Comparison of ENCODE assay signal across 8 mouse cellular contexts in the genomic region with DNA sequence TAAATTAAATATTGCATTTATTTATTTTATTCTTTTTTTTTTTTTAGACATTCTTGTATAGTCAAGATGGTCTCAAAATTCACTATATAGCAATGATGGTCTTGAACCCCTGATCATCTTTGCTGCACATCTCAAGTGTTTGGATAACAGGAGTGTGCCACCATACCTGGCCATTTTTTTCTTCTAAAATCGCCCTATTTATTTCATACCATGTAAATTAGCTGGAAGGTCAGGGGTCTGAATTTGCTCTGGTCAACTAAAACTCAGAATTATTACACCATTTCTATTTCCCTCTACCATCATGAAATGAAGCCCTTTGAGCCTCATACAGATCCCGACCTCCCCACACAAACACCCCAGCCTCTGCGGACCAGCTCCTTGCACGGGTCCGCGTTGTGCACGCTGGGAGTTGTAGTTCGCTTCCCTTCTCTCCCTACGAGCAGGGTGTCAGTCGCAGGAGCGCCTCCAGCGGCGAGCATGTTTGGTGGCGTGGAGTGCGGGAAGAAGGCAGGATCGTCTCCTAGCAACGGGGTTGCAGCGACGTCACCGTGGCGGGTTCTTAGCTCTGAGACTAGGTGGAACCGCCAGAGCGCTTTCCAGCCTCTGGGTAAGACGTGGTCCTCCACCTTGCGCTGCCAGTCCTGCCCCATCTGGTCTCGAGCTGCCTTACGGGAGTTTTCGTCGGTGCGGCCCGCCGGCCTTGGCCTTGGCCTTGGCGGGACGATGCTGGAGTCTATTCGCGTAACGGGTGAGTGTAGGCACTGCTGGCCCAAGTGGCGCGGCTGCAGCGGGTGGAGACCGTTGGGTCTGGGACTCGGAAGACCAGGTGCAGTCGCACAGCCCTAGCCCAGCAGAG. TPM values are rescaled to one million over a fixed set of nuclear protein-coding genes. Genes with fewer than 3 reads are reported as not detected.
DNase-seq lines count a peak whose midpoint lies in the region; ATAC-seq and TF ChIP-seq lines count a peak whose summit lies in the region.

A gene (plus strand): TSS at position 512 of the 856 bp plus-strand sequence.

- H3K27ac ChIP-seq in lung, embryonic 14.5 days (ENCODE audit: low read depth): no peak within 1 kb of the TSS

- peak; percentile 100 for ATAC-seq in hematopoietic stem cell, adult 5-6 weeks (replicated peaks in 1 of 2; ENCODE audit: insufficient read depth in 1 of 2, low FRiP score in 2 of 2, low TSS enrichment in 1 of 2, low read depth in 1 of 2, poor library complexity in 2 of 2, severe bottlenecking in 2 of 2)
- ATAC-seq in lung, embryonic 14.5 days (ENCODE audit: insufficient read depth): peak; percentile 99
- peak; percentile 100 for ATAC-seq in neutrophil, adult 5-6 weeks (ENCODE audit: extremely low read depth, insufficient number of reproducible peaks, low FRiP score, poor library complexity, severe bottlenecking)

- H3K4me1 ChIP-seq in lung, embryonic 14.5 days (ENCODE audit: insufficient read depth): no peaks in the 10 kb centered on the region

- H3K27me3 ChIP-seq in lung, embryonic 14.5 days (ENCODE audit: insufficient read depth, low read length): no peaks in the 10 kb centered on the region

- peak within 1 kb of the TSS; percentile 82 for H3K4me2 ChIP-seq in lung, embryonic 14.5 days

- WGBS in lung, embryonic 14.5 days: under 1% methylated on average over 43 of the region's 43 CpGs

- DNase-seq in MN1 (ENCODE audit: low spot score): peak; percentile 89
- peak; percentile 97 for DNase-seq in cerebellum, adult 8-10 months
- DNase-seq in forelimb bud, embryonic 11.5 days (ENCODE audit: low read depth, low spot score): peak; percentile 97
- DNase-seq in layer of hippocampus, adult 8-10 months (ENCODE audit: low spot score in 2 of 2): peak; percentile 98
- DNase-seq in lung, embryonic 14.5 days: peak; percentile 98
- peak; percentile 94 for DNase-seq in testis, postnatal 14 days (ENCODE audit: low spot score)

- H3K4me3 ChIP-seq in lung, embryonic 14.5 days (ENCODE audit: low read depth, low read length): peak within 1 kb of the TSS; percentile 52

- H3K9me3 ChIP-seq in lung, embryonic 14.5 days (ENCODE audit: low read depth, low read length): no peaks in the 10 kb centered on the region

- TF ChIP-seq CTCF in lung, embryonic 14.5 days (IDR thresholded peaks at IDR 0.05; ENCODE audit: low read depth): peak; percentile 97

- H3K9ac ChIP-seq in lung, embryonic 14.5 days: peak within 1 kb of the TSS; percentile 62

- no peaks in the 10 kb centered on the region for H3K36me3 ChIP-seq in lung, embryonic 14.5 days (ENCODE audit: insufficient read depth)

RNA-seq across cellular contexts. Expression of the gene that starts here (rescaled TPM):
- 3.8 and 8.7 TPM in 2 replicates for total RNA-seq in hematopoietic stem cell, adult 5-6 weeks (2017)
- total RNA-seq in layer of hippocampus, adult 8-10 months (2022): 10 to 100 TPM in 1 of 4 experiments, 1 to 10 TPM in 3; 6.0 to 10.9 (median 8.1) TPM
- polyA plus RNA-seq in lung, embryonic 14.5 days (2014; fragmentation: Nextera tagmentation; extraction: Ambion mirVana): 4.9 and 5.6 TPM in 2 replicates
- 11.0 and 15.4 TPM in 2 replicates for total RNA-seq in neutrophil, adult 5-6 weeks (2017)
